Mouse (Mus musculus): ENCODE data around the gene Adgrv1. TPM values are rescaled to one million over a fixed set of nuclear protein-coding genes. Genes with fewer than 3 reads are reported as not detected.

Gene Adgrv1
- total and polyA plus RNA-seq, 2 experiments from 2014 or later, result 3.9 to 13.2 TPM

DNA sequence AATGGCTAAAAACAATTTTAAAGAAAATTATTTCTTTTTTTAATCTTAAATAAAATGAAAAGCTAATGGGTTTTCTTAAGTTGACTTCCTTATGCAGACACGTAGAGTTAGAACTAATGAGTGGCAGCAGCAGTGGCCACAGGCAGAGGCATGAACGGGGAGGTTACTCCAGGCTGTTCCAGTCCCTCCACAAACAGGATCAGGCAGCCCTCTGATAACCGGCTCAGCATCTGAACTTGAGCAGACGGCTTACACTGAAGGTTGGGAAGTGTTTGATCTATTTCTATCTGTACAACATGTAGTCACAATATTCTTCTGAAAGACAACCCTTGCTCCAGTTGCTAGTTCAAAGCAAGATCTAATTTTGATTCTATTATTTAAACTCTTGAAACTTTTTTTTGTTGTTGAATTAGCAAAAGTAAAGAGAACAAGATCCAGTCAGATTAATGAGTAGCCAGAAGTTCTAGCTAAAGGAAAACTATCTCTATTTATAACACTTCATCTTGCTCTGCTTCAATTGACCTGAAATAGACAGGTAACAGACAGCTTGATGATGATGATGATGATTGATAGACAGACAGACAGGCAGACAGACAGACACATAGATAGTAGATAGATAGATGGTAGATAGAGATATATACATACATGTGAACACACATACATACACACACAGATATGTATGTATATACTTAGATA, 265.1 kb downstream of the Adgrv1 start:
- Histone ChIP-seq H3K27ac (ENCODE audit: low read depth, low read length) (no peak overlapping the region), H3K9me3 (ENCODE audit: low read length) (no peaks in the 10 kb centered on the region), H3K27me3 (ENCODE audit: insufficient read depth, low read length) (no peaks in the 10 kb centered on the region), H3K4me1 (ENCODE audit: insufficient read depth, low read length) (no peaks in the 10 kb centered on the region), H3K36me3 (ENCODE audit: insufficient read depth, low read length) (no peaks in the 10 kb centered on the region), H3K9ac (replicated peaks; ENCODE audit: low read length, poor library complexity, severe bottlenecking) (no peak overlapping the region), H3K4me2 (ENCODE audit: low read depth, low read length, poor library complexity, severe bottlenecking) (no peak overlapping the region), H3K4me3 (ENCODE audit: low read depth, low read length) (no peak overlapping the region)
- DNase-seq (ENCODE audit: low spot score) (no peak), ATAC-seq (ENCODE audit: low FRiP score) (no peak)
- WGBS, result 81% methylated on average over 4 of the region's 4 CpGs
- TF ChIP-seq CTCF (IDR thresholded peaks at IDR 0.05), result no peak

DNA sequence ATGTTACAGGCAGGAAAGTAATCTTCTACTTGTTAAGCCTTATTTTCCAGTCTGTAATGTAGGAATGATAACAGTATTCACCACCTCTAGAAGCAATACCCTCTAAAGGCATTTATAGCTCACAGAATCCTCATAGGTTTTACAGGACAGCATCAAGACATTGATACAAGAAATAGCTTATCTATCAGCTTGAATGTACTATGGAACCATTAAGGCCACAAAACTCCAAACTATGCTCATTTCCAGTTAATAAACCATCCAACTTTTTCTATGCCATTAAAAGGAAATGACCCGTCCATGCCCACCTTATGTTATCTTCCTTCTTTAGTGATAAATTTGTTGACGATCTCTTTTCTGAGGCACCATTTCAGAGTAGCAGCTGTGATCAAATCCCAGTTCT, 272.6 kb downstream of the Adgrv1 start:
- no peak overlapping the region for H3K27ac ChIP-seq (ENCODE audit: low read depth, low read length)
- H3K9me3 ChIP-seq (ENCODE audit: low read length), result no peaks in the 10 kb centered on the region
- H3K27me3 ChIP-seq (ENCODE audit: insufficient read depth, low read length), result no peaks in the 10 kb centered on the region
- DNase-seq (ENCODE audit: low spot score) (no peak), ATAC-seq (ENCODE audit: low FRiP score) (no peak)
- 95% methylated on average over 2 of the region's 2 CpGs for WGBS
- H3K4me2 ChIP-seq (ENCODE audit: low read depth, low read length, poor library complexity, severe bottlenecking), result no peak overlapping the region
- no peaks in the 10 kb centered on the region for H3K36me3 ChIP-seq (ENCODE audit: insufficient read depth, low read length)
- no peak overlapping the region for H3K4me3 ChIP-seq (ENCODE audit: low read depth, low read length)
- TF ChIP-seq CTCF (IDR thresholded peaks at IDR 0.05), result no peak
- H3K4me1 ChIP-seq (ENCODE audit: insufficient read depth, low read length), result no peaks in the 10 kb centered on the region
- no peak overlapping the region for H3K9ac ChIP-seq (replicated peaks; ENCODE audit: low read length, poor library complexity, severe bottlenecking)

DNA sequence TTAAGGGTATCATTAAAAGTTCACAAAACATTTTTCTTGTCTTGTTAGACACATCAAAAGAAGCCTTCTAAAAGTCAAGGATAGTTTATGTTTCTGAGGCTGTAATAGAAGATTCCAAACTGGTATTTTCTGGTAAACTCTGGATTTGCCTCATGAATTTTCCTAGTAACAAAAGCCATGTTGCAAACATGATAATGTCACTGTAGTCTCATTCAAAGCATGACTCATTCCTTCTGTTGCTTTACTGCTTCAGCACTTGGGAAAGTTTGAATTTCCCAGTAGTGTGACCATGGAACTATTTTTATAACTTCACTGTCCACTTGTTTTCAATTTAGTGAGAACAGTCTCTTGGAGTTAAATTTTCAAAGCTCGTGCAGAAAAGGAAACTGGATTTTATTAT, 274.2 kb downstream of the Adgrv1 start:
- no peak for ATAC-seq (ENCODE audit: low FRiP score)
- H3K4me1 ChIP-seq (ENCODE audit: insufficient read depth, low read length), result no peaks in the 10 kb centered on the region

DNA sequence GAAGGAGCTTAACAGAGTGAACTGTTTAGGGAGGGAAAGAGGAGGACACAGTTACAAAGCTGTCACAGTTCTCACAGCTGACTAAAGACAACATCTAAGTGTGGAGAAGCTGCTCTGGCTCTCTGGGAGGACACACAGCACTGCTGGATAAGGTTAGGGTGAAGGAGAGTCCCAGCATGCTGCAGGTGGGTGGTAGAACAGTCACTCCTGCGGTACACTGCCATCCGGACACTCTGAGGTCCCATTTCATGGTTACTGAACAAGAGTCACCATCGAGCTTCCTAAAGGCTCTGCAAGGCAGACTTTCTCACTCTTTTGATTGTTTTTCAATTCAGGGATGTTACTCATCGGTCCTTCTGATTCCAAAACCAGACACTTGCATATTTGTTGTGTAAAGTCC, 274.6 kb downstream of the Adgrv1 start:
- H3K36me3 ChIP-seq (ENCODE audit: insufficient read depth, low read length), result no peaks in the 10 kb centered on the region
- no peaks in the 10 kb centered on the region for H3K4me1 ChIP-seq (ENCODE audit: insufficient read depth, low read length)
- ATAC-seq (ENCODE audit: low FRiP score) (no peak), DNase-seq (ENCODE audit: low spot score) (no peak)
- no peak overlapping the region for H3K27ac ChIP-seq (ENCODE audit: low read depth, low read length)
- H3K4me3 ChIP-seq (ENCODE audit: low read depth, low read length), result no peak overlapping the region
- 91% methylated on average over 4 of the region's 4 CpGs for WGBS
- no peak overlapping the region for H3K4me2 ChIP-seq (ENCODE audit: low read depth, low read length, poor library complexity, severe bottlenecking)
- no peak overlapping the region for H3K9ac ChIP-seq (replicated peaks; ENCODE audit: low read length, poor library complexity, severe bottlenecking)
- no peak for TF ChIP-seq CTCF (IDR thresholded peaks at IDR 0.05)
- H3K9me3 ChIP-seq (ENCODE audit: low read length), result no peaks in the 10 kb centered on the region
- no peaks in the 10 kb centered on the region for H3K27me3 ChIP-seq (ENCODE audit: insufficient read depth, low read length)

More for the DNA sequence above, 274.2 kb downstream of the Adgrv1 start:
- Histone ChIP-seq H3K9me3 (ENCODE audit: low read length) (no peaks in the 10 kb centered on the region), H3K4me3 (ENCODE audit: low read depth, low read length) (no peak overlapping the region), H3K36me3 (ENCODE audit: insufficient read depth, low read length) (no peaks in the 10 kb centered on the region), H3K27me3 (ENCODE audit: insufficient read depth, low read length) (no peaks in the 10 kb centered on the region), H3K9ac (replicated peaks; ENCODE audit: low read length, poor library complexity, severe bottlenecking) (no peak overlapping the region), H3K4me2 (ENCODE audit: low read depth, low read length, poor library complexity, severe bottlenecking) (no peak overlapping the region), H3K27ac (ENCODE audit: low read depth, low read length) (no peak overlapping the region)
- WGBS, result 86% methylated on average over 1 of the region's 1 CpGs
- no peak for DNase-seq (ENCODE audit: low spot score)
- no peak for TF ChIP-seq CTCF (IDR thresholded peaks at IDR 0.05)

- DNase-seq (ENCODE audit: low spot score) (no peak), ATAC-seq (ENCODE audit: low FRiP score) (no peak)
- H3K4me1 ChIP-seq (ENCODE audit: insufficient read depth, low read length), result no peaks in the 10 kb centered on the region
- no peak overlapping the region for H3K9ac ChIP-seq (replicated peaks; ENCODE audit: low read length, poor library complexity, severe bottlenecking)
- H3K27ac ChIP-seq (ENCODE audit: low read depth, low read length), result no peak overlapping the region
- 94% methylated on average over 3 of the region's 3 CpGs for WGBS
- no peaks in the 10 kb centered on the region for H3K9me3 ChIP-seq (ENCODE audit: low read length)
- no peaks in the 10 kb centered on the region for H3K36me3 ChIP-seq (ENCODE audit: insufficient read depth, low read length)
- no peak overlapping the region for H3K4me3 ChIP-seq (ENCODE audit: low read depth, low read length)
- H3K4me2 ChIP-seq (ENCODE audit: low read depth, low read length, poor library complexity, severe bottlenecking), result no peak overlapping the region
- no peaks in the 10 kb centered on the region for H3K27me3 ChIP-seq (ENCODE audit: insufficient read depth, low read length)
- TF ChIP-seq CTCF (IDR thresholded peaks at IDR 0.05), result no peak
Observed at GRCm38 (mm10) chr13:81357215-81357614, 275.7 kb downstream of the Adgrv1 start.

- Histone ChIP-seq H3K9me3 (ENCODE audit: low read length) (no peaks in the 10 kb centered on the region), H3K4me1 (ENCODE audit: insufficient read depth, low read length) (no peaks in the 10 kb centered on the region), H3K4me2 (ENCODE audit: low read depth, low read length, poor library complexity, severe bottlenecking) (no peak overlapping the region), H3K4me3 (ENCODE audit: low read depth, low read length) (no peak overlapping the region), H3K27me3 (ENCODE audit: insufficient read depth, low read length) (no peaks in the 10 kb centered on the region), H3K36me3 (ENCODE audit: insufficient read depth, low read length) (no peaks in the 10 kb centered on the region), H3K27ac (ENCODE audit: low read depth, low read length) (no peak overlapping the region), H3K9ac (replicated peaks; ENCODE audit: low read length, poor library complexity, severe bottlenecking) (no peak overlapping the region)
- WGBS, result 92% methylated on average over 5 of the region's 5 CpGs
- no peak for DNase-seq (ENCODE audit: low spot score)
- ATAC-seq (ENCODE audit: low FRiP score), result no peak
- no peak for TF ChIP-seq CTCF (IDR thresholded peaks at IDR 0.05)
Observed at GRCm38 (mm10) chr13:81354587-81354986, 278.4 kb downstream of the Adgrv1 start.
